Mouse (Mus musculus) intestine, embryonic 15.5 days (tissue): ENCODE data around the gene Apod. TPM values are rescaled to one million over a fixed set of nuclear protein-coding genes. Genes with fewer than 3 reads are reported as not detected.
"Not testable (repeated sequence)": the region's sequence is repeated elsewhere in the genome, so short reads cannot be mapped to it uniquely, and the experiment has no call there.

Experiments used
- ATAC-seq: fragments of 200-750 bp; cut with Nextera tagmentation; 2 replicates; pipeline ENCODE4 v1.8.0; 2017; ENCODE audit warnings: moderate TSS enrichment, moderate library complexity
- H3K27ac ChIP-seq: fragments of 300-500 bp; sonication (generic); 2 replicates; pipeline ENCODE4 v1.5.1; 2015; ENCODE audit warnings: mild to moderate bottlenecking, inconsistent platforms
- H3K27me3 ChIP-seq: fragments of 300-500 bp; sonication (generic); replicated peaks from 2 replicates; pipeline ENCODE4 v1.6.1; 2015; ENCODE audit warnings: inconsistent platforms
- H3K36me3 ChIP-seq: fragments of 300-500 bp; sonication (generic); 2 replicates; pipeline ENCODE4 v1.6.1; 2015; ENCODE audit warnings: inconsistent platforms
- H3K4me1 ChIP-seq: fragments of 300-500 bp; sonication (generic); replicated peaks from 2 replicates; pipeline ENCODE4 v1.6.1; 2015; ENCODE audit warnings: inconsistent platforms
- H3K4me2 ChIP-seq: fragments of 300-500 bp; sonication (generic); replicated peaks from 2 replicates; pipeline ENCODE4 v1.6.1; 2015; ENCODE audit warnings: mild to moderate bottlenecking, inconsistent platforms
- H3K4me3 ChIP-seq: fragments of 300-500 bp; sonication (generic); replicated peaks from 2 replicates; pipeline ENCODE4 v1.5.1; 2015; ENCODE audit warnings: inconsistent platforms
- H3K9ac ChIP-seq: fragments of 300-500 bp; sonication (generic); 2 replicates; pipeline ENCODE4 v1.6.1; 2015; ENCODE audit warnings: inconsistent platforms
- H3K9me3 ChIP-seq: fragments of 300-500 bp; sonication (generic); 2 replicates; pipeline ENCODE4 v1.6.1; 2016; ENCODE audit warnings: inconsistent platforms
- WGBS: fragments of 180-500 bp; shearing (Covaris S2); methylation state at CpG from one replicate; pipeline ENCODE4 v1.1.7; 2015; 5-methylcytosine and 5-hydroxymethylcytosine counted together
- polyA plus RNA-seq: library from polyadenylated mRNA; unstranded; fragments of >200 nt; fragmentation: Nextera tagmentation; extraction: Ambion mirVana; gene quantifications from 2 replicates; pipeline ENCODE4 v1.2.1, GENCODE M21; 2015

The Apod gene
- polyA plus RNA-seq, 1 experiment from 2014 or later, result 0.60 TPM

DNA sequence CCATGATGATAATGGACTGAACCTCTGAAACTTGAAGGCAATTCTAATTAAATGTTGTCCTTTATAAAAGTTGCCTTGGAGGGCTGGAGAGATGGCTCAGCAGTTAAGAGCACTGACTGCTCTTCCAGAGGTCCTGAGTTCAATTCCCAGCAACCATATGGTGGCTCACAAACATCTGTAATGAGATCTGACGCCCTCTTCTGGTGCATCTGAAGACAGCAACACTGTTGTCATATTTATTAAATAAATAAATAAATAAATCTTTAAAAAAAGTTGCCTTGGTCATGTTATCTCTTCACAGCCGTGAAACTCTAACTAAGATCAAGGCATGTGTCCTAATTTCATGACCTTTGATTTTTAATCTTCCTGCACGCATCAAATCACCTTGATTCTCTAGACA lies 5.1 kb upstream of the Apod start:
- H3K4me2 ChIP-seq, H3K4me3 ChIP-seq, H3K36me3 ChIP-seq, H3K27ac ChIP-seq, H3K9ac ChIP-seq, H3K9me3 ChIP-seq, H3K27me3 ChIP-seq, H3K4me1 ChIP-seq, ATAC-seq: not testable (repeated sequence)
- WGBS, result 74% methylated on average over 3 of the region's 3 CpGs

DNA sequence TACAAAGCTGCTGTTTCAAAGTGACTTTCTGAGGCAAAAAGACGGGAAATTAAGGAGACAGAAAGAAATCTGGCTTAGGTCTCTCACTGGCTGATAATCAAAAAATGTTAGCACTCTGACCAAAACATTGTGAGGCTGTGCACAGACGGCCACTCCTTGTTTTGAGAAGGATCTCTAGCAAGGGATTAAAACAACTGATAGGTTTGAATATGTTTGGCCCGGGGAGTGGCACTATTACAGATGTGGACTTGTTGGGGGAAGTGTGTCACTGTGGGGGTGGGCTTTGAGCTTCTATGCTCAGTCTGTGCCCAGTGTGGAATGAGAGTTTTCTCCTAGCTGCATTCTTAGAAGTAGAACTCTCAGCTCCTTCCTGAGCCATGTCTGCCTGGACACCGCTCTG lies 4.7 kb upstream of the Apod start:
- no peak overlapping the region for H3K4me3 ChIP-seq
- H3K27me3 ChIP-seq, result no peaks in the 10 kb centered on the region
- H3K4me2 ChIP-seq, result no peak overlapping the region
- no peak for ATAC-seq
- no peak overlapping the region for H3K27ac ChIP-seq
- H3K36me3 ChIP-seq, result no peaks in the 10 kb centered on the region
- WGBS, result 64% methylated on average over 4 of the region's 4 CpGs
- H3K9me3 ChIP-seq, result no peaks in the 10 kb centered on the region
- no peak overlapping the region for H3K9ac ChIP-seq
- H3K4me1 ChIP-seq, result 0 out of 2 replicates have a peak, but pooled peaks cover 2% of the 10 kb centered on the region

DNA sequence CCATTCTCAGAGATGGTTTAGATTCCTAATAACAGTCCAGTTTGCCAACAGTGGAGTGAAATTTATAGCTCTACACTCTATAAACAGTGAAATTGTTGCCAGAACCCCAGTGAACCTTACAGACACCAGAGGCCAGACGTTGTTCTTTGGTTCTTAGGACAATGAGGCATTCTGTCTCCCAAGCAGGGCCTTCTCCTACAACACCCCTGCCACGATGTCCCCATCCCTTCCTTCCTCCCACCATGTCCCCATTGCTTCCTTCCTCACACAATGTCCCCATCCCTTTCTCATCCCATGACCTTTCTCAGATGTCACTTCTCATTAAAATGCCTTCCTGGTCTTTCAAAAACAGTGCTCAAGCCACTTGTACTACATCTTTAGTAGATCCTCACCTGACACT lies 3.8 kb upstream of the Apod start:
- Histone ChIP-seq H3K4me1 (0 out of 2 replicates have a peak, but pooled peaks cover 5% of the 10 kb centered on the region), H3K27ac (no peak overlapping the region), H3K4me2 (no peak overlapping the region), H3K36me3 (no peaks in the 10 kb centered on the region), H3K9me3 (no peaks in the 10 kb centered on the region), H3K4me3 (no peak overlapping the region), H3K27me3 (no peaks in the 10 kb centered on the region), H3K9ac (no peak overlapping the region)
- 44% methylated on average over 2 of the region's 2 CpGs for WGBS
- no peak for ATAC-seq

DNA sequence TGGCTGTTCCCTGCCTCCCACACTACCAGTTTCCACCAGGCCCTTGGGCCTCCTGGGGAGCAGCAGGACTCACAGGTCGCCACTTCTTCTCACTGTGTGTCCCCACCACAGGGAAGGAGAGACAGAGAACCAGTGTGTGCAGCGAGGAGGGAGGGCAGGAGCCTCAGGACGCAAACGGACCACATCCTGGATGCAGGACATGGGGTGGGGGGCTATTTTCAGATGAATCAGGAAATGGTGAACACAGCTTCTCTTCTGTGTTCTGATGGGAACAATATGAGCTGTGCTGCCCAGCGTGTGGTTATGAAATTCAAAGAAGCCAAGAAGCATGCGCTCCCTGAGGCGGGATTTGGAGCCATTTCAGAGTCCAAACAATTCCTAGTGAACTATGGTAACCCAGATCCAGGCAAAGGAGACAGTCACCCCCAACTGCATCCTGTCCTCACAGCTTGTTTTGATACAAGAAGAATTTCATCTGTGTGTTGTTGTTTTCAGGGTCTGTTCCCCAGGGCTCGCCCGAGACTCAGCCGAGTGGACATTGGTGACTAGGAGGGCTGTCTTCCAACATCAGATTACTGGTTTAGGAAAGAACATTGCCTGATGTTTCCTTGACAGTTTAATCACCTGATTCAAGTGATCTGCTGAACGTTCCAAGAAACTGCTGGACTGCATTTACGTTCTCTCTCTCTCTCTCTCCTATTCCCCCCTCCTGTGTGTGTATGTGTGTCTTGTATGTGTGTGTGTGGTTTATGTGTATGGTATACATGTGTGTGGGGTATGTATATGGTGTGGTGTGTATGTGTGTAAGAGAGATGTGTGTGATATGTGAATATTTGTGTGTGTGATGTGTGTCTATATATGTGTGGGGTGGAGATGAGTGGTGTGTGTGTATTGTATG lies 1.9 kb upstream of the Apod start:
- not testable (repeated sequence) for H3K9me3 ChIP-seq, ATAC-seq, H3K27ac ChIP-seq, H3K4me2 ChIP-seq, H3K9ac ChIP-seq, H3K4me1 ChIP-seq, H3K4me3 ChIP-seq, H3K27me3 ChIP-seq, H3K36me3 ChIP-seq
- WGBS, result 48% methylated on average over 12 of the region's 12 CpGs

DNA sequence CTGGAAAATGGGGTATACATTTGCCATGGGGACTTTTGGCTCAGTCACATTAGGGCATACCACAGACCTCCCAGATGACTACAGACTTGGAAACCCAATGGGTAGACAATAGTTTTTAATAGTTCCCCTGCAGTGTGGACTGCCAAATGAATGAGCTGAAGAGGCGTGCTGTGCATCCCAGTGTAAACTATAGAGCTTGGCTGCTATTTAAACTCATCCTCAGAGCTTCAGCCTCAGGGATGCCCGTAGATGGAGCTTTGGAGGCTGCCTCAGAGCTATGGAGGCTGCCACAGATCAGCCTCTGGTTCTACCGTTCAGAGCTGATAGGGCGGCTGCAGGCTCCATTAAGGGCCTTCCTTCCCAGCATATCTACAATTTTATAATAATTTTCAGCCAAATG lies 686 bp upstream of the Apod start:
- Histone ChIP-seq H3K27ac (no peak overlapping the region), H3K36me3 (no peaks in the 10 kb centered on the region)
- ATAC-seq, result no peak

DNA sequence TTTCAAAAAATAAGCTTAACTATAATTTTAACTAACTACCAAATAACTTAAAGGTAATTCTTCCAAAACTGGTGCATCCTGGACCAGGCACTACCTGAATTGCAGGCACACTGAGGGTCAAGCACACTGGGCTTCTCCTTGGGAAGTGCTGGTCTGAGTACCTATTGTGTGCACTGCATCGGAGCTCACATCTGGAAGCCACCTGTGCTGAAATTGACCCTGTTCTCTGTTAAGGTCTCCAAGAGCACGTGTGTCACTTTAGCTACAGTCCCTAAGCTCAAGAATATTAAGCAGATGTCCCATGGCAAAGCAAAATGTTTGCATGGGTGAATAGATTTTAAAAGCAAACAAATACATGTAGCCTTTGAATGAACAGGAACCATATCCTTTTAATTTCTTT lies 997 bp downstream of the Apod start:
- Histone ChIP-seq H3K27me3 (no peaks in the 10 kb centered on the region), H3K4me2 (no peak overlapping the region), H3K4me3 (no peak overlapping the region), H3K9me3 (no peaks in the 10 kb centered on the region), H3K9ac (no peak overlapping the region), H3K4me1 (0 out of 2 replicates have a peak, but pooled peaks cover 5% of the 10 kb centered on the region), H3K36me3 (no peaks in the 10 kb centered on the region), H3K27ac (no peak overlapping the region)
- no peak for ATAC-seq
- 56% methylated on average over 2 of the region's 2 CpGs for WGBS

More for the DNA sequence above, 686 bp upstream of the Apod start:
- no peaks in the 10 kb centered on the region for H3K27me3 ChIP-seq
- H3K4me2 ChIP-seq, result no peak overlapping the region
- no peaks in the 10 kb centered on the region for H3K9me3 ChIP-seq
- no peak overlapping the region for H3K4me3 ChIP-seq
- no peak overlapping the region for H3K9ac ChIP-seq
- WGBS, result 83% methylated on average over 4 of the region's 4 CpGs
- 0 out of 2 replicates have a peak, but pooled peaks cover 5% of the 10 kb centered on the region for H3K4me1 ChIP-seq

DNA sequence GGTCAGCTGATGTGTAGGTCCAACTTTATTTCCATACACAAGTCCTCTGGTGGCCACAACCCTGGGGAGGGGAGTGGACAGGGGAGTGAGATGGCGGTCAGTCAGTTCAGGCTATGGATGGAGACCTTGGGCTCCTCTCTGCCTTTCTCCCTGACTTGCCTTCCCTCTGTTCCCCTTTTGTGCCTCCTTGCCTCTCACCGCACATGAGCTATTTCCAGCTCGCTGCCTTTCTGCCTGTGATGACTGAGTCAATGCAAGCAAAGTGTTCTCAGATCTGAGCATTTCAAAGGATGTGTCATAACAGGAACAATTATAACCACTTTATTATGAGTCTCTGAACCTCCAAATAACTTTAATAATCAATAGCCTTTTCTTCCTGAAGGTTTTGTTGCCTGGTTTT lies 2.3 kb downstream of the Apod start:
- Histone ChIP-seq H3K36me3 (no peaks in the 10 kb centered on the region), H3K9me3 (no peaks in the 10 kb centered on the region)
- WGBS, result 78% methylated on average over 3 of the region's 3 CpGs

DNA sequence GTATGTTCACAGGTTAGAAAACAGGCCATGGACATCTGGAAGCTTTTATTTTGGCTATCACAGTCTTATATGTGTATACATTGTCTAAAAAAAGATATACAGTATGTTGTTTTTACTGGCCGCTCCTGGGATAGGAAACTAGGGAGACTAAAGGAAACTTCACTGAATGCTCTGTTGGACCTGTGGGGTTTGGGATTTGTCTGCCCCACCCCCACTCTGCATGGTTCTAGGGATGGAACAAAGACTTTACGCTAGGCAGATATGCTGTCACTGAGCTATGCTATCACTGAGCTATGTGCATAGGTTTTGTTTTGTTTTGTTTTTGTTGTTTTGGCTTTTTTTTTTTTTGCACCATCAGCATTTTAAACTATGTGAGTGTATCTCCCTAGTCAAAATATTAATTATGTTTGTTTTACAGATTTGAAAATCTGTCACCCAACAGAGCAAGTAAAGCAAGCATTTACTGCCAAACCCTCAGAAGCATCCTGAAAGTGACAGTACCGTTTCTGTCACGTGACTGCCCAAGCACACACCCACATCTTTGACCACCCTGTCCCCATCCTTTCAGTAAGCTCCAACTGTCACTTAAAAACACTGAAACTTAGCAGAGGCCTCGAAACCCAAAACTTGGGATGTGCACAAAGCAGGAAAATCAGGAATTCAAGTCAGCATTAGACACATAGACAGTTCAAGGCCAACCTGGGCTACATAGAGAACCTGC lies 9.2 kb downstream of the Apod start:
- H3K9me3 ChIP-seq, result no peaks in the 10 kb centered on the region
- 62% methylated on average over 5 of the region's 5 CpGs for WGBS
- ATAC-seq, result no peak

More for the DNA sequence above, 2.3 kb downstream of the Apod start:
- Histone ChIP-seq H3K4me3 (no peak overlapping the region), H3K9ac (no peak overlapping the region), H3K27me3 (no peaks in the 10 kb centered on the region), H3K4me2 (no peak overlapping the region), H3K4me1 (0 out of 2 replicates have a peak, but pooled peaks cover 5% of the 10 kb centered on the region), H3K27ac (no peak overlapping the region)
- no peak for ATAC-seq

DNA sequence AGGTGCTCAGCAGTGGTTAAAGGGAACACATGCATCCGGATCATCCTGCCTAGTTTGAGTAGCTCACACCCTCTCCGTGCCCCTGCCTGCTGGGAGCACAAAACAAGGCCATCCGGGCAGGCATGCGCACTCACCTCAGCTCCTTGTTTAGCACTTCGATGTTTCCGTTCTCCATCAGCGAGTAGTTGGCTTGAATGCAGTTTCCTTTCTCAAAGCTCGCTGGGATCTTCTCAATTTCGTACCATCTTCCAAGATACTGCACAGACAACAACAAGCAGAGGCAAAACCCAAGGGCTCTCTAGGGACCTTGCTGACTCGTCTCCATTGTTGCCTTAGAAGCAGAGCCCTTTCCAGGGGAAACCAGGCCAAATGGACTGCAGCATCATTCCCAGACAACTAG lies 11.3 kb downstream of the Apod start:
- no peak overlapping the region for H3K4me2 ChIP-seq
- H3K36me3 ChIP-seq, result no peaks in the 10 kb centered on the region
- H3K4me3 ChIP-seq, result no peak overlapping the region
- H3K4me1 ChIP-seq, result peaks cover 12% of the 10 kb centered on the region; the same call in 1 of the 2 replicates
- ATAC-seq, result no peak
- no peaks in the 10 kb centered on the region for H3K9me3 ChIP-seq
- 72% methylated on average over 10 of the region's 10 CpGs for WGBS
- H3K27ac ChIP-seq, result no peak overlapping the region
- no peaks in the 10 kb centered on the region for H3K27me3 ChIP-seq
- H3K9ac ChIP-seq, result no peak overlapping the region

More for the DNA sequence above, 9.2 kb downstream of the Apod start:
- H3K27ac ChIP-seq, result no peak overlapping the region
- no peaks in the 10 kb centered on the region for H3K4me1 ChIP-seq
- no peak overlapping the region for H3K4me3 ChIP-seq
- H3K4me2 ChIP-seq, result no peak overlapping the region
- no peaks in the 10 kb centered on the region for H3K27me3 ChIP-seq
- no peak overlapping the region for H3K9ac ChIP-seq
- no peaks in the 10 kb centered on the region for H3K36me3 ChIP-seq

DNA sequence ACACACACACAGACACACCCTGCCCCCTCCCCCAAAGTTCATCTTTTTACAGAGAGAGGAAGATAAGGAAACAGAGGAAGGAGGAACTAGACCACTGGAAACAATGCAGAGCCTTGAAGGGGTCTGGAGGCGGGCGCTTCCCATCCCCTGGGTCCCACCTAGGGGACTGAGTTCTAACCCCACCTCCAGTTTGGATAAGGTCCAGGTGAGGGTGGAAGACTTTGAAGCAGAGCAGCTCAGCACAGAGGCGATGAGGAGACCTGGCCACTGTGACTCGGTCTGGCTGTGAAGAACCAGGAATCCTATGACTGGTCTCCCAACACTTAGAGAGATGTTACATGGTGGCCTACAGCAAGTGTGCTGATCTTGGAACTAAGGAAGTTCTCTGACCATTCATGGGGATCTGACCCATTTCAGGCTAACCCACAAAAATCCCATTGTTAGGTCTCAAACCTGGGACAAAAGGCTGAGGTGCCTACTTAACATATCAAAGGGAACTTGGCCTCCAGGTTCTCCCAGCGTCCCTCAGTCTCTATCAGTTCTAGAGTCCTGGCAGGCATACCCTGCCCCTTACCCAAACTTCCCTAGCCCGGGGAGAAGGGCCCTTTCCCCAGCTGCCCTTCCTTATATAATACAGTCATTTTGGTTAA lies 13.6 kb downstream of the Apod start:
- ATAC-seq, result no peak
- Histone ChIP-seq H3K4me3 (no peak overlapping the region), H3K4me1 (peaks cover 12% of the 10 kb centered on the region; the same call in 1 of the 2 replicates), H3K27me3 (no peaks in the 10 kb centered on the region), H3K36me3 (no peaks in the 10 kb centered on the region), H3K4me2 (no peak overlapping the region), H3K9ac (no peak overlapping the region), H3K9me3 (no peaks in the 10 kb centered on the region), H3K27ac (no peak overlapping the region)
- 88% methylated on average over 6 of the region's 6 CpGs for WGBS

DNA sequence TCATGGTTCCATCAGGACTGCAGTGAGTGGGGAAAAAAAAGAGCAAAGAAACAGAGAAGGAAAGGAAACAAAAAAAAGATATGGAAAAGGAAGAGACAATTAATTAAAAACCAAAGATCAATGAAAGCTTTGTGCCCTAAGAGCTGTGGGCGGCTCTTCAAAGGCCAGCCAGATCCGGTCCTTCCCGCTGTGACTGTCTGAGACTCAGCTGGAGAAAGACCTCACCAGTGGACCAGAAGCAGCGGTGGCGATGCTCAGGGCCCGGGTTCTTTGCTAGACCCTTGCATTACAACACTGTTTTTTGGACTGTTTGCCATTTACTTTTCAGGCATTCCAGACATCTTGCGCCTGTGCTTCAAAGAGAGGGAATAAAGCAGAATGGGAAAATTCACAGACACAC lies 14.1 kb downstream of the Apod start:
- 52% methylated on average over 7 of the region's 7 CpGs for WGBS
- ATAC-seq, result no peak
- no peak overlapping the region for H3K27ac ChIP-seq

DNA sequence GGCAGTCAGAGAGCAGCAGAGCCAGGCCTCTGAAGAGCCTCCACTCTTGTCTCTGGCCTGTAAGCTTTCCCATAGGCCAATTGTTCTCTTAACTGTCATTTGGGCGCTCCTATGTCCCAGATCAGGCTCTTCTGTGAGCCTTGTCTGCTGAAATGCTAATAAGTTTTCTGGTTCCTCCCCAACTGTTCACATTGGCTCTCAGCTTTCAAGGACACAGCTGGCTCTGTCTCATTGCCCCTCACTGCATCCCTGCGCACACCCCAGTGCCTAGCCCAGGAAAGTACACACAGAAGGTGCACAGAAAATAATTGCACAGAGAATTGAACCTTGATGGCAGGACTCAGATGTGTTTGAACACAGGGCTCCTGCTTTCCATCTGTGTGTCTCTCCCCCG lies 14.7 kb downstream of the Apod start:
- Histone ChIP-seq H3K27ac (no peak overlapping the region), H3K9ac (no peak overlapping the region), H3K4me1 (peaks cover 12% of the 10 kb centered on the region; the same call in 1 of the 2 replicates), H3K36me3 (no peaks in the 10 kb centered on the region), H3K4me3 (no peak overlapping the region), H3K4me2 (no peak overlapping the region), H3K27me3 (no peaks in the 10 kb centered on the region), H3K9me3 (no peaks in the 10 kb centered on the region)
- WGBS, result 32% methylated on average over 3 of the region's 3 CpGs
- ATAC-seq, result peak; percentile 56

More for the DNA sequence above, 14.1 kb downstream of the Apod start:
- no peak overlapping the region for H3K4me3 ChIP-seq
- H3K4me2 ChIP-seq, result no peak overlapping the region
- no peaks in the 10 kb centered on the region for H3K27me3 ChIP-seq
- H3K9ac ChIP-seq, result no peak overlapping the region
- H3K4me1 ChIP-seq, result peaks cover 12% of the 10 kb centered on the region; the same call in 1 of the 2 replicates
- H3K36me3 ChIP-seq, result no peaks in the 10 kb centered on the region
- H3K9me3 ChIP-seq, result no peaks in the 10 kb centered on the region
